Mouse (Mus musculus): ENCODE measurements at regions not wholly inside any gene's neighbourhood (a gene's known extent, or its start where the extent isn't known, plus 50 kb on each side); places are given as distances from the start of the nearest gene placed in this dataset.

- Histone ChIP-seq H3K9me3 (no peaks in the 10 kb centered on the region), H3K4me1 (peaks cover 53% of the 10 kb centered on the region), H3K36me3 (replicated peaks; ENCODE audit: low read length) (no peaks in the 10 kb centered on the region), H3K27me3 (replicated peaks) (no peaks in the 10 kb centered on the region), H3K4me3 (replicated peaks) (peak overlapping the region; percentile 82)
- TF ChIP-seq FLI1 (IDR thresholded peaks at IDR 0.05; ENCODE audit: low read length) = peak; percentile 37; the same call in 1 of the 2 replicates
- peak; percentile 93; the same call in 2 of the 3 replicates for TF ChIP-seq GATA1 (IDR thresholded peaks at IDR 0.05; ENCODE audit: borderline replicate concordance, low read length)
Observed at GRCm38 (mm10) chr13:111345486-111346440, 91.0 kb downstream of the Actbl2 start.

GRCm38 (mm10) chr13:111356520-111357456 is 102.0 kb downstream of the Actbl2 start:
- no peaks in the 10 kb centered on the region for H3K9me3 ChIP-seq
- TF ChIP-seq GATA1 (IDR thresholded peaks at IDR 0.05; ENCODE audit: borderline replicate concordance, low read length) = no peak
- no peak for TF ChIP-seq FLI1 (IDR thresholded peaks at IDR 0.05; ENCODE audit: low read length)
- H3K36me3 ChIP-seq (replicated peaks; ENCODE audit: low read length) = no peaks in the 10 kb centered on the region
- no peaks in the 10 kb centered on the region for H3K27me3 ChIP-seq (replicated peaks)
- peaks cover 18% of the 10 kb centered on the region for H3K4me1 ChIP-seq
- no peak overlapping the region for H3K4me3 ChIP-seq (replicated peaks)

- no peaks in the 10 kb centered on the region for H3K27me3 ChIP-seq (replicated peaks)
- no peak overlapping the region for H3K4me3 ChIP-seq (replicated peaks)
- TF ChIP-seq FLI1 (IDR thresholded peaks at IDR 0.05; ENCODE audit: low read length) = no peak
- peaks cover 14% of the 10 kb centered on the region for H3K9me3 ChIP-seq
- H3K36me3 ChIP-seq (replicated peaks; ENCODE audit: low read length) = no peaks in the 10 kb centered on the region
- H3K4me1 ChIP-seq = peaks cover 8% of the 10 kb centered on the region
Observed at GRCm38 (mm10) chr13:111361456-111361855, 106.6 kb downstream of the Actbl2 start.

DNA sequence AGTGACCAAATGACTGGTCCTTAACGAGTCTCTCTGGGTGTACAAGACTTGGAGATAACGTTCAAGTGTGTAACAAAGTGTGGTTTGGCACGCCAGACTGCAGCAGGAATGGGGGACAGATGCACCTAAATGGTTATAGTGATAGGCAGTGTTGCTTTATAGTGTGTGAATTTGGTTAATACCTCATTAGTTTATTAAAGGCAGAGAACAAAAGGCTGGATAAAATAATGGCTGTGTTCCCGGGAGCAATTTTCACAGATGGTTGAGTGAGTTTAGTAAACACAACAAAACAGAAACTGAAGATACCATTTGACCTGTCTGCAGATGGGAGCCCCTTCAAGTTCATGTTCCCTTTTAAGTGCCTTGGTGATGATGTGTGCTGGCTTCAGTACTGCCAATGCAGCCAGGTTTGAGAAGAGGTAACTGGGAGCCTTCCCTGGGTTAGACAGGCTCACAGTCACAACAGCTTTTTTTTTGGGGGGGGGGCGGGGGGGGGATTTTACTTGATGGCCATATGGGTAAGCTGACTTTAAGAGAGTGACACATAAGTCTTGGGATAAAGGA is 108.4 kb downstream of the Actbl2 start:
- Histone ChIP-seq H3K4me3 (replicated peaks) (no peak overlapping the region), H3K36me3 (replicated peaks; ENCODE audit: low read length) (no peaks in the 10 kb centered on the region), H3K9me3 (peaks cover 16% of the 10 kb centered on the region), H3K27me3 (replicated peaks) (no peaks in the 10 kb centered on the region), H3K4me1 (peaks cover 7% of the 10 kb centered on the region)
- TF ChIP-seq FLI1 (IDR thresholded peaks at IDR 0.05; ENCODE audit: low read length) (no peak), GATA1 (IDR thresholded peaks at IDR 0.05; ENCODE audit: borderline replicate concordance, low read length) (no peak)

- TF ChIP-seq GATA1 (IDR thresholded peaks at IDR 0.05; ENCODE audit: borderline replicate concordance, low read length) (no peak), FLI1 (IDR thresholded peaks at IDR 0.05; ENCODE audit: low read length) (no peak)
- no peak overlapping the region for H3K4me3 ChIP-seq (replicated peaks)
- no peaks in the 10 kb centered on the region for H3K36me3 ChIP-seq (replicated peaks; ENCODE audit: low read length)
Observed at GRCm38 (mm10) chr13:111366871-111367270, 112.1 kb downstream of the Actbl2 start.

GRCm38 (mm10) chr13:111367620-111368019 is 112.8 kb downstream of the Actbl2 start:
- Histone ChIP-seq H3K36me3 (replicated peaks; ENCODE audit: low read length) (no peaks in the 10 kb centered on the region), H3K9me3 (peaks cover 16% of the 10 kb centered on the region), H3K4me1 (peaks cover 5% of the 10 kb centered on the region), H3K4me3 (replicated peaks) (no peak overlapping the region), H3K27me3 (replicated peaks) (no peaks in the 10 kb centered on the region)
- TF ChIP-seq FLI1 (IDR thresholded peaks at IDR 0.05; ENCODE audit: low read length) (no peak), GATA1 (IDR thresholded peaks at IDR 0.05; ENCODE audit: borderline replicate concordance, low read length) (no peak)

More at GRCm38 (mm10) chr13:111366871-111367270, 112.1 kb downstream of the Actbl2 start:
- H3K4me1 ChIP-seq = peaks cover 5% of the 10 kb centered on the region
- no peaks in the 10 kb centered on the region for H3K27me3 ChIP-seq (replicated peaks)
- H3K9me3 ChIP-seq = peaks cover 16% of the 10 kb centered on the region

DNA sequence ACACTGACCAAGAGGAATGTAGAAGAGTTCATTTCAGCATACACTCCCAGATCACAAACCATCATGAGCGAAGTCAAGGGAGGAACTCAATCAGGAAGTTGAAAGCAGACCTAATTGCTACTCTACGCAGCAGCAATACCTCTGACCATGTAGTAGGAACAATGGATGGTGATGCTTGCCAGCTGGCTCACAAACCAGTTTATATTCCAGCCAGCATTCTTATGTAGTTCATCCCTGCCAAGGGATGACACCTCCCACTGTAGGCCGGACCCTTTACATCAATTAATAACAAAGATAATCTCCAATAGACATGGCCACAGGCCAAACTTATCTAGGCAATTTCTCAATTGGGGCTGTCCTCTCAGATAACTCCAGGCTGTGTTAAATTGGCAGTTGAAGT is 115.1 kb downstream of the Actbl2 start:
- Histone ChIP-seq H3K27me3 (replicated peaks) (no peaks in the 10 kb centered on the region), H3K36me3 (replicated peaks; ENCODE audit: low read length) (no peaks in the 10 kb centered on the region), H3K4me3 (replicated peaks) (no peak overlapping the region), H3K9me3 (peaks cover 15% of the 10 kb centered on the region), H3K4me1 (no peaks in the 10 kb centered on the region)
- TF ChIP-seq FLI1 (IDR thresholded peaks at IDR 0.05; ENCODE audit: low read length) (no peak), GATA1 (IDR thresholded peaks at IDR 0.05; ENCODE audit: borderline replicate concordance, low read length) (no peak)

- Histone ChIP-seq H3K36me3 (replicated peaks; ENCODE audit: low read length) (no peaks in the 10 kb centered on the region), H3K4me1 (no peaks in the 10 kb centered on the region), H3K27me3 (replicated peaks) (no peaks in the 10 kb centered on the region), H3K4me3 (replicated peaks) (no peak overlapping the region), H3K9me3 (no peaks in the 10 kb centered on the region)
- TF ChIP-seq FLI1 (IDR thresholded peaks at IDR 0.05; ENCODE audit: low read length) = no peak
- TF ChIP-seq GATA1 (IDR thresholded peaks at IDR 0.05; ENCODE audit: borderline replicate concordance, low read length) = no peak
Observed at GRCm38 (mm10) chr13:111373281-111373680, 116.6 kb downstream of the Gpbp1 start.

- H3K36me3 ChIP-seq (replicated peaks; ENCODE audit: low read length) = no peaks in the 10 kb centered on the region
- no peaks in the 10 kb centered on the region for H3K27me3 ChIP-seq (replicated peaks)
- TF ChIP-seq GATA1 (IDR thresholded peaks at IDR 0.05; ENCODE audit: borderline replicate concordance, low read length) (no peak), FLI1 (IDR thresholded peaks at IDR 0.05; ENCODE audit: low read length) (no peak)
- H3K9me3 ChIP-seq = no peaks in the 10 kb centered on the region
- no peaks in the 10 kb centered on the region for H3K4me1 ChIP-seq
- H3K4me3 ChIP-seq (replicated peaks) = no peak overlapping the region
Observed at GRCm38 (mm10) chr13:111373801-111374200, 116.1 kb downstream of the Gpbp1 start.

All from megakaryocyte, embryonic 14.5 days (primary cell).